Mouse (Mus musculus) heart, postnatal 0 days (tissue): ENCODE data around the gene Prkaa2.

Experiments
- CTCF ChIP-seq: IDR thresholded peaks from 2 replicates; pipeline ENCODE4 v1.5.1; 2016; ENCODE audit warnings: antibody characterized with exemption, control low read depth, low read depth
- EP300 ChIP-seq: IDR thresholded peaks from 2 replicates; pipeline ENCODE4 v1.6.1; 2016; ENCODE audit warnings: antibody characterized with exemption, low read depth

- TF ChIP-seq CTCF (no peak), EP300 (no peak)
Measured at GRCm38 (mm10) chr4:104988709-104989108, 121.0 kb downstream of the Prkaa2 start.
